Mouse (Mus musculus) adipocyte (in vitro differentiated cells): ENCODE measurements at regions not wholly inside any gene's neighbourhood (a gene's known extent, or its start where the extent isn't known, plus 50 kb on each side); places are given as distances from the start of the nearest gene placed in this dataset.

Experiments
- DNase-seq: peaks from one replicate; pipeline ENCODE4 v3.0.0-alpha.2; 2016; ENCODE audit warnings: low spot score

DNA sequence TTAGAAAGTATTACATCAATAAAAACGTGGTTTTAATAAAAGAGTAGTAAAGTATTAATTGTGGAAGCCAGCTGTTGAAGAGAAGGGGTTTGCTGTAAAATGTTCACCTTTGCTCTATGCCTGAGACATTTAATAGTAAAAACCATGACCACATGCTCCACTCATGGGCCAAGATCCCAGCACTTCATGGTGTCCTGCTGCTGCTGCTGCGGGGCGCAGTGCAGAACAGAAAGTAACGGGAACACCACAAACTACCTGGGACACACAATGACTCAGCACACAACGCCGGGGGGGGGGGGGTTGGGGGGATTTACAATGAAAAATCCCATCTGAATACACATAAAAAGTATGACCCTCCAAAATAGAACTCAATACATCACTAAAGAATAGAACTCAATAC lies 124.8 kb upstream of the Klf14 start:
- DNase-seq, result no peak

DNA sequence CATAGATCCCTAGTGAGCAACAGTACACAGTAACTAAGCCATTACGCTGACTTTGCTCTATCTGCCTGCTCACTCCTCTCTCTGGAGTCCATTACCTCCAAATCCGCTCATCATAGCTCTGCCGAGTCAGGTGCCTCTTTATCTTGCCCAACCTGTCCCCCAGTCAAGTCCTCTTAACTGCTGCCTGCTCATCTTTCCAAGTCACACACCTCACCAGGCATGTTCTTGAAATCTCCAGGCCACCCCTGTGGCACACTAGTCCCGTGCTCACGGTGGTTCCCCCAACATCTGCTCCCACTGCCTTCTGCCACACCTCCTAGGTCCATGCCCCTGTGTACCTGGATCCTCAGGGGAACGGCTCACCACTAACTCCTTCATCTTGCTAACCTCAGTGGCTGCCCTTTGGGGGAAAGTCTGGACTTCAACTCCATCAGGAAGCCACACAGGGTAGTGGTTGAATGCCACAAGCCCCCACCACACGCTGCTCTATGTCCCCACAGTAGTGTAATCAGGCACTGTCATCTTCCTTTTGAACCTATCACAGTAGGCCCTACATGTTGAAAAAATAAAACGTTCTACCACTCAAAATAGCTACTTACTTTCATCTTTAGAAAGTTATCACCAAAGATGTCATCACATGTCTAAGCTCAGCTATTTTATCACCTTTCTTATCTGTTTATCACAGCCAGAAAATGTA lies 126.3 kb upstream of the Klf14 start:
- DNase-seq, result no peak

DNA sequence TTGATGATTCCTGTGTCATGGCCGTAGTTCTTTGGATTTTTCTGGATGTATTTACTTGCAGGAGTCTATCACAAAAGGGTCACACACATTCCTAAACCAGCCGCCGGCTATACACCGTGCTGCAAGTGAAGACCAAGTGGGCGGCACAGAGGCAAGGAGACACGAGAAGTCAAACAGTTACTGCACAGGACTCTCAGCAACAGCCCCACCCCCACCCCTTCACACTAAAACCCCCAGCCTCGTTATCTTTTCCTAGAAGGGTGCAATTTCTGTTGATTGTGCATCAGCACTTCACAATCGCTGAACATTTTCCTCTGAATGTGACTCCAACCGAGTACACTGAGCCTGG lies 126.9 kb upstream of the Klf14 start:
- DNase-seq, result no peak

DNA sequence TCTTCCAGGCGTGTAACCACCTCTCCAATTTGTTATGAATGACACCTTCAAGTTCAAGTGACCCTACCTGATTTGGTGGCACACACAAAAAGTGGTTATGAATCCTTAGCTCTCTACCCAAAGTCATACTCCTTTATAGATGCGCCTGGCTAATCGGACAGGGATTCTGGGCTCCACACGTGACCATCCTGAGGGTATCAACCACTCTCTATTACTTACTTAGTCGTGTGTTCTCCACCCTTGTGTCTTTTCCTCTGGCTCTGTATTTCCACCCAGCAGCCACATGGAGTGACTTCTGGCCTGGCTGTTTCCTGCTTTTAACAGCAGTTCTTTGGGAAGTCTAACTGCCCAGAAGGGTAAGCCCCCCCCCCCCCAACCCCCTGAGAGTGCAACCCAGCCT lies 127.4 kb upstream of the Klf14 start:
- DNase-seq, result no peak

DNA sequence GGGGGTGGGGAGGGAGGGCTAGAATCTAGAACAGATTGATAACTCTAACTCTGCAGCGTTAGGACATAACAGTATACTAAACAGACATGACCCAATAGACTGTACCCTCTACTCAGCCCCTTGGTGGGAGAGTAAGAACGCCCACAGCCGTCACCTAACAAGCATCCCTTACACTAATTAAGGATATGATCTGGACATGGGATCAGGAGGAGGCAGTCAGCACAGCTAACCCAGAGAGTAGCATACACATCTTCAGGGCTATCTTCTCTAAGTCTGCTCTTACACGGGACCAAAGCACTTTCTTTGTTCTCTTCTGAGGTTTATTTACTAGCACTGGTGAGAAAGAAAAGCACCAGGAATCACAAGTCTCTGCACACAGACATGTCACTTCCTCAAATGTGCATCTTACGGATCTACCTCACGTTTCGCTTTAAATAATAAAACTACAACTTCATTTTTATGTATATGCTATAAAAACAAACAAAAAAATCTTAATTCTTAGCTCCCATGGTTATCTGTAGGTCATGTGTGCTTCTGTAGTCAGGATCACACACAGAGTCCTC lies 128.0 kb upstream of the Klf14 start:
- no peak for DNase-seq

DNA sequence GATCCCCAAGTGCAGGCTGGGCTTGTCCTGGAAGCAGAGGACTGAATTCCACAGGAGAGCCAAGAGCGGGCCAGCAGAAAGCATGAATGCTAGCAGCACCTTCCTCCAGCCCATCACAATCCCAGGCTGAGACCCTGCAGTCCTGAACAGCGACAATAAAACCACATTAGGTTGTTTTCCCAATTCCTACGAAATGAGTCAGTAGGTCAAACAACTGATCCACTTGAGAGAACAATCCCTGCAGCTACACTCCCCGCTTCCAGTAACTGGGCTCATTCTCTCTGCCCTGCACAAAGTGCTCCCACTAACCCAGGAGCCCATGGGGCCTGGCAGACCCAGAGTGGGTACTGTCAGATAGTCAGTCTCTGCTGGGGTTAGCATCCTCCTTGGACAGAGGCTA lies 128.6 kb upstream of the Klf14 start:
- no peak for DNase-seq

DNA sequence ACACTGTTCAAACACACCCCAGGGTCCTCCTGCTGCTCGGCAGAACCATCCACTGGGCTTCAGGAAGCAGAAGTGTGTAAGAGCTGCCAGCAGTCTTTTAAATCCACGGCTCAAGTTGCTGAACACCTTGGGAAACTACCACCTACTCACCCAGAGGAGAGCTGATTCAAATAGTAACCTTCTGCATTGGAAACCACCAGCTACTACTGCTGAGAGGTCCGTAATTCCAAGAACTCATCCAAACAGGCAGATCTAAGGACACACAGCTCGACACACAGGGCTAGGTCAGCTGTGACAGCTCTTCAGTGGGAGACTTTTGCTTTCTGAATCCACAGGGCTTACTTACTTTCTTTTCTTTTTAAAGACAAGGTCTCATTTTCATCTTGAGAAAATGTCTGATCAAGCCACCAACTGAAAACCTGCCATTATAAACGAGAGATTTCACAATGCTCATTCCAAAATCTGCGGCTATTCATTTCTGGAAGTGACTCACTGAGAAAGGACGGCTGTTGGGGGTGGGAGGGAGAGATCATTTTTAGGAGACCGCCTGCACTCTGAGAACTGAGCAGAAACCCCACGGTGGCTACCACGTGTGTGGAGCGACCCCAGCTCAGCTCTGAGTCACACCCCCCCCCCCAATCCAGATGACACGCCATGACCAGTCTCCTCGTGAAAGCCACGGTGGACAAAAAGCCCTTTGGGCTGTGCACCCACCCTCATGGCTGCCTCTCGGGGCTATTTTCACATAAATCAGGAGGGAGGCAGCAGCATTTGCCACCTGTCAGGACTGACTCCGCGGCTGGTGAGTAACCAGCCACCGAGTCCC lies 129.5 kb upstream of the Klf14 start:
- peak; percentile 81 for DNase-seq

DNA sequence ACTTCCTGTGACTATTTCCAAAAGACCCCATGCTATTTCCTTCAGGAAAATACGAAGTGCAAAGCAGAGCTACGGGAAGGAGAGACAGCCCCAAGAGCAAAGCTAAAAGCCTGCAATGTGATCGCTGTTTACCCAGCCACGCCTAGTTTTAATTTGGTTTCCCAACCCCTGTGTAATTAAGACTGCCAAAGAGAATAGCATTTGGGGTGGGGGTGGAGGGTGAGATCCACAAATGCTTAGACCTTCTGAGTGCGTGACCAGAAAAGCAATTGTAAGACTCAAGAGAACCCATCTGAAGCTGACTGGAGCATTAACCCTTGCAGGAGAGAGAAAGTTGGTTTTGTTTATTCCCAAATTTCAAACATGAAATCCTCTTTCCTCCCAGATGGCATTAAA lies 130.1 kb upstream of the Klf14 start:
- DNase-seq, result no peak

DNA sequence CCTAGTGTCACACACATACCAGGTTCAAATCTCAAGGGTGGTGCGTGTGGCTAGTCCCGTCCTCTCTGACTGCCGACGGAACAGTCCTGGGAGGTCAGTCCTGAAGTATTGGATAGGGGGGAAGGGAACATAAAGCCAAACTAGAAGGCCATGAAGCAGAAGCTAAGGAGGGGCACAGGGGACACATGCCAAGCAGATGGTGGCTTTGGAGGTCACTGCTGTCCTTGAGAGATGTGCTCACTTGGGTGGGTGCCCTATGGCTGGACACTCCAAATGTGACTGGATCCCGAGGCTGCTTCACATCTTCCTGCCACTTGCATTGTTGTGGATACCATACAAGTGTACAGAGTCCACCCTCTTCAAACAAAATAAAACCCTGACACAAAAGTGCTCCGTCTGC lies 131.4 kb upstream of the Klf14 start:
- DNase-seq, result no peak

DNA sequence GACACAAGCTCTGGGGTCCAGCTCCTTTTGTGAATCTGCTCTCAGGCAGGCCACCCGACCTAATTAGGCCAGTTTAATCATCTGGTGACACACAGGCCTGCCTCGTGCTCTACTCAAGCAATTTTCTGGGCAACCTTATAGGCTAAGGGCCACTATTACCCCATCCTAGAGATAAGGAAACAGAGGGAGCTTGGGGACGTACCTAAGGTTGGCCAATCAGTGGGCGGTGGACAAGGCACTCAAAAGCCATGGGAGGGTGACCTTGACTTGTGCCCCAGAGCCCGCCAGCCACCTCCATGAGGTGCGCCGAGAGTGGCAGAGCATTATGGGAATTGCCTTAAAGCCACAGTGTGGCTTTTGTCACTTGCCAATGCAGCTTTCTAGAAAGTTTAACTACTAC lies 131.9 kb upstream of the Klf14 start:
- peak; percentile 49 for DNase-seq

DNA sequence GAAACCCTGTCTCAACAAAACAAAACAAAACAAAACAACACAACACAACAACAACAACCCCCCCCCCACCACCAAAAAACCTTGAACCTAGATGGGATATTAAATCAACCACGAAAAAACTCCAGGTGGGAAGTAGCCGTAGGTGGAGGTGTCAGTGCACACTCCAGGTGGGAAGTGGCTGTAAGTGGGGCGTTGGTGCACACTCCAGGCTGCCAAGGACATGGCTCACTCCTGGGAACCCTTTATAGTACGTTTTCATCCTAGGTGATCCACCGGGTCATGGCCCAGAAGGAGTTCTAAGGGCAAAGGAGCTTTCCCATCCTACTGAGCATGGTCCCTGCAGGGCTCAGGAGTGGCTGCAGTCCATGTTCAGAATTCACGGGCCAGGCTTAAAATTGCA lies 133.4 kb upstream of the Klf14 start:
- no peak for DNase-seq

DNA sequence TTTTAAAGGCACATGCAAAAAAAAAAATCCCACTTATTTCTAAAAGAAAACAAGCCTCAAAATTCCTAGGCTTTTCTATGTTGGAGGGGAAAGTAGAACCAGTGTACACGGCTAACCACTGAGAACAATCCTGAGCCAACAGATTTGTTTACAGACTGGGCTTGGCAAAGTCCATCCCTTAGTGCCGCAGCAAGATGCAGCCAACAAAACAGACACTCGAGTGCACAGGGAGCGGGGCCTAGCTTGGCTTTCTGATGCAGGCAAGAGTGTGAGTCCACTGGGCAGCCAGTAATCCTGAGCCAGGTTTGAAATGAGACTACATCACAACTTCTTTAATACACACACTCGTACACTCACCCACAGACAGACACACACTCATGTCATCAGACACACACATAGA lies 133.9 kb upstream of the Klf14 start:
- DNase-seq, result peak; percentile 84

DNA sequence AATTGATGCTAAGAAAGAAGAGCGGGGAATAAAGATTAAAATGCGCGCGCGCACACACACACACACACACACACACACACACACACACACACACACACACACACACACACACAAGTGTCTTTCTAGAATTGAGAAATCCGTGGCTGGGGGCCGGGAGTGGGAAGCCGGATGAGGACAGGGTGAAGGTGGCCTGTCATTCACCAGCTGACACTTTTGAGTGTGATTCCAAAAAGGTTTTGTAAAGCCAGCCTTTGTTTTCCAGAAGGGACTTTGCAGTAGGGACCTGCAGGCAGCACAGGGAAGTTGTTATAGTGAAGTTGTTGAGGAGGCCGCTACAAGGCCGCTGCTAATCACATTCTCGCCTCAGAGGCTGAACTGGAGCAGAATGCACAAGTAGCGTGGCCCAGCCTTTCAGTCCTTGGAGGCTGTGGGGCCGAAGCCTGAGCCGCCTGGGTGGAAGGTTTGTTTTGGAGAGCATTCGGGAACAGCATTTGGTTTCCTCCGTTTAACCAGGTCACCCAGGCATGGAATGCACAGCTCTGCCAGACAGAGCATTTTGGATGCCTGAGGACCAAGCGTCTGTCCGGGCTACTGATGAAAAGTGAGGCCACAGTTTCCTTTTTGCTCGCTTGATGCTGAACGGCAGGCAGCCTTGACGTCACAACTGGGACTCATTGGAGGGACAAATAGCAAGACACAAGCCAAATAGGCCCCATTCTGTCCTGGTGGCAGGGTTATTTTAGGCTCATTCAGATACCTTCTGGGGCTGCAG lies 137.3 kb upstream of the Klf14 start:
- peak; percentile 47 for DNase-seq

DNA sequence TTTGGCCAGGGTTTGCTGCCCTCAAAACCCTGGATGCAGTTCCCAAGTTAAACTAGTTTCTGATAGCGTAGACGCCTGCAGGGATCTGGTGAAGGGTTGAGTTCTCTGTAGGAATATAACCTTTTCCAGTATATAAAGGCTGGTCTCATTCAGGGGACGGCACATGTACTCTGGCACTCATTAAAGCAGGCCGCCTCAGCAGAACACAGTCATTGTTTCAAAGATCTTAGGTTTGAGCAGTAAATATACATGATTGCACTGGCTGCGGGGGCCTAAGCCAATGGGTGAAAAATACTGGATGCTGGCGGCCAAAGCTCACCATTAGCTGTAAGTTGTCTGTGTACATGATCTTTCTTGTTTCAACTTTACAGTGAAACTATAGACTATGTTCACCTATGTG lies 137.9 kb upstream of the Klf14 start:
- DNase-seq, result no peak

DNA sequence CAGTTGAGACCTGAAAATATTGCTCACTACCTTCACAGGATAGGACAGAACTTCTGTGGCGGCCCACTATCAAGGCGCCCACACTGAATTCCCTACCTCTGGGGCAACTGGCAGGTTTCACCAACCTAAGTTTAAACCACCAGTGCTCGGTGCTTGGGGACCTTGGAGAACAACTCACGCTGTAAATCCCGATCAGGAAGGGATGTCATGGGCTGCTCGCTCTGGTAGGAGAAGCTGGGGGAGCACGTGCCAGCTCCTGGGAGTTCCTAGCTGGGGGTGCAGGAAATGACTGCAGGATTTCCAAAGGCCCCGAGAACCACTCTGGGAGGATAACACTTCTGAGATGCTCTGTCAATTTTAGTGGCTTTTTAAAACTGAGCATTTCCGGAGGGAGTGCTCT lies 138.4 kb upstream of the Klf14 start:
- no peak for DNase-seq

DNA sequence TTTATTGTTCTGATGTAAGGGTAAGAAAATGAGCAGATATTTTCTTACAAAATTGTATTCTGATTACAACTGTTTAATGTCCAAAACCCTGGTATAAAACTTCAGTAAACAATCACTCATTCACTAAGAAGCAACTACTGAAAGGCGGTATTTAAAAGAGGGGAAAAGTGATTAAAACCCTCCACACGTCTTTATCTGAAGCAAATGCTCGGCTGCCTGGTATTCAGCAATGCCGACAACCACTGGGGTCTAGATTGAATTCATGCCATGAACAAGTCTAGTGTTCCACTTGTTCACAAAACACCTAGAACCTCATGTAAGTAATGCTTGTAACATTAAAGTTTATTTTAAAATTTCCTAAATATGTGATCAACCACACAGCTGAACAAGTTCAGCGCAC lies 139.2 kb upstream of the Klf14 start:
- no peak for DNase-seq

DNA sequence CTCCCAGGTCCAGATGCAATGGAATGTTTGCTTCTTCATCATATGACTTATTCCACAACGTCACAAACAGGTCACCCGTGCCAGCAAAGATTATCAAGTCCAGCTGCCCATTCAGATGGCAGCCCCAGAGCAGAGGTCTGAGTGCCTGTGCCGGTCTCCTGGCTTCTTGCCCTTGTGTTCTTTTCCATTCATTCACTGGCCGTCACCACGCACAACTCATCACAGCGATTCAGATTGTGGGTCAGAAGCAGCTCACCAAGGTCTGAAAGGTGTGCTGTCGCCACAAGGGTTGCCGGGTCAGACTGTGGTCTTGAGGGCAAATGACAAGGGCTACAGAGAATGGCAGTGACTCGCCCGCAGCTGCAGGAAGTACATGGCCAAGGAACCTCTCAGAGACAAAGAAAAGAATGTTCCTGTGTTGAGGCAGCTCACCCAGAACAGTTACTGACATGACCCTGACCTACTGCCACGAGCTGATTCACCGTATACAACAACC lies 141.3 kb upstream of the Klf14 start:
- DNase-seq, result peak; percentile 59

DNA sequence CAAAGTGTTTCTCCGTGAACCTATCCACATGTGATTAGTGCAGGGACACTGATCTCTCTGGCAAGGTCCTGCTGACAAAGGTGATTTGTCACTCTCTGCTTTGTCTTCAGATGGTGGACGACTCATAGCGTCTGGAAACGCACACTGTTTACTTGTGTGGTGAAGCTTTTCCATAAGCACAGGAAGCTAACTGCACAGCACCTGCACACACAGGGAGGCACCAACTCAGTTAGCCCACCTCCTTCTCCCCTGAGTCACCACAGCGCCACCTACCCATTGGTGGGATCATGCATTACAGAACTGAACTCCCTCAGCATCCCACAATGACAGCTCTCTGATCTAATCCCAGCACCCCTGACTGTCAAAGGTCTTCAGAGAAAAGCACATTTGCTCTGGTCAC lies 141.9 kb upstream of the Klf14 start:
- no peak for DNase-seq

DNA sequence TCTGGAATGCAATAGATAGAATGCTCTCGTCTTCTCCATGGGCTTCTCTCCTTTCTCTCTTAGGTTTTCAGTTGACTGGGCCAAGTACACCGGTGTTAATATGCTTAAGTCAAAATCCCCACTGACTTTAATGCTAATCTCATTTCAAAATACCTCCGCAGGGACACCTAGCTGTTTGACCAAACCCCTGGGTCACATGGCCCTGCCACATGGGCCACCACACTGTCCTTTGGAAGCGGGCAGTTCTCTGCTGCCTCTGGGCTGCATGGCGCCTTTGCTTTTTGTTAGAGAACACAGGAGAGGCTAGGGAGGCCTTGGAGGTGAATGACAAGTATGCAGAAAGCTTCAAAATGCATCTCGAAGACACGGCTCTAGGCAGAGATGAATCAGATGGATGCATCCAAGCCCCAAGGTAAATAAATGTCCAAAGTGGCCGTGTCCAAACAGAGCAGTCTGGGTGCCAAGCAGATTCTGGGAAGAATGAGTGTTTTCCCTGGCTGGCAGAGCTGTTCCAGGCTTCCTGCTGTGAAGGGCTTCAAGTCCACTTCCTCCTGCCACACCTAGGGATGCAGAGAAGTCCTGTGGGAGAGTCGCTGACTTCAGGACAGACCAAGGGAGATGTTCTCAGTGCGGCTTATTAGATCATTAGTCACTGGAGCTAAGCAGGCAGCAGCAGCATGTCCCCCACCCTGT lies 147.4 kb upstream of the Klf14 start:
- DNase-seq, result no peak

DNA sequence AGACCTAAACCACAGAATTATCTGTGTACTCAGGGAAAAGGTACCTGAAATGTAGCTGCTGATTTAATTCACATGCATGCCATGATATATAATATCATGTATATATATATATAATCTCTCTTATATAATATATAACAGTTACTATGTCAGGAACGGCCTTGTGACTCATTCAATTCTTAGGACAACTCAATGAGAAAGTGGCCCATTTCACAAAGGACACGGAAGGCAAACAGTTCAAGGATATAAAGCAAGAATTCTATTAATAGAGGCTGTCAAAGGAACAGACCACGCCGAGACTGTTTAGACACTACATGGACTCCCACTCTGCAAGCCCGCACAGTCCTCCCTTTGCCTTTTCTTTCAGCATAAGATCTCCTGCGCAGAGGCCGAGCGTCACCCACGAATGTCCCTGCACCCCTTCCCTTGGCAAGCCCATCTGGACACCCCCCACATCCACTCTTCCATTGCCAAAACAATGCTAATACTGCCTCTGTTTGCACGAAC lies 148.0 kb upstream of the Klf14 start:
- DNase-seq, result no peak

DNA sequence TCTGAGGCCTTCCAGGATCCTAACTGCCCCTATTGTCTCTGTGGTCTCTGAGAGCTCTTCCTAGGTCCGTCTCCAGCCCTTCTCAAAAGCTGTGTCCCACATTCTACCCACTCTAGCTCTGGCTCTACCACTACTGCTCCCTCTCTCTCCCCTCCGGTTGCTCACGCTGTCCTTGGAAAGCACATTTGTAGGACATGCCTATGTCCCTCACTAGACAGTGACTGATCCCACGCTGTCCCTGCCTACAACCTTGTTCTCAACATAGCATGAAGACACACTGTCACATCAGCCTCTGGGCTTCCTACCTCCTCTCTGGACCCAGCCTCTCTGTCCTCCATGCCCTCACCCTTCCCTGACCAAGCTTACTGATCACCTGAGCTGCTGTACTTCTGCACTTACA lies 148.5 kb upstream of the Klf14 start:
- DNase-seq, result no peak
